Mouse (Mus musculus): ENCODE data around the gene Spata45. TPM values are rescaled to one million over a fixed set of nuclear protein-coding genes. Genes with fewer than 3 reads are reported as not detected.
A peak's percentile ranks its signal among the peaks of the same experiment; 100 is the strongest.
"Not testable (repeated sequence)": the region's sequence is repeated elsewhere in the genome, so short reads cannot be mapped to it uniquely, and the experiment has no call there.

The Spata45 gene
- polyA plus RNA-seq, 1 experiment from 2014 or later: not detected

DNA sequence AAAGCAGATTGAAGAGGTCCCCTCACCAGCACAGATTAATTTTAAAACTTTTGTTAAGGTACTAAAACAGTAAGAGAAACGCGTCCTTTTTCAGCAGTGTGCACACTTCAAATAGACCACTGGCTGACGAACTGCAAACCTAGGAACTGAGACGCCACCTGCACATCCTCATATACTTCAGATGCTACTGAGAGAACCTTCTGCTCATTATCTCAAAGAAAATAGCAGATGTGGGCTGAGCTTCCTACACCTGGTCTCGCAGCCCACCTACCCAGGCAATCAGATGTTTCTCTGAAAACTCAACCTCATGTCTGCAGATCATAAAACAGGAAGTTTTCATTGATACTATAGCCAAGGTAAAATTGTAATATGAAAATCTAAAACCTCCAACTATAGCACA, 16.6 kb upstream of the Spata45 start:
- ATAC-seq (ENCODE audit: low FRiP score): no peak
- Histone ChIP-seq H3K9me3 (ENCODE audit: control insufficient read depth, low read length) (no peaks in the 10 kb centered on the region), H3K4me3 (replicated peaks; ENCODE audit: low read length) (no peak overlapping the region), H3K36me3 (replicated peaks; ENCODE audit: control insufficient read depth, insufficient read depth) (peaks cover 11% of the 10 kb centered on the region), H3K4me1 (replicated peaks; ENCODE audit: control insufficient read depth, insufficient read depth, low read length) (peaks cover 9% of the 10 kb centered on the region), H3K4me2 (replicated peaks) (no peak overlapping the region), H3K27me3 (ENCODE audit: control insufficient read depth, insufficient read depth, low read length) (no peaks in the 10 kb centered on the region), H3K9ac (no peak overlapping the region), H3K27ac (no peak overlapping the region)
- 97% methylated on average over 5 of the region's 5 CpGs for whole genome bisulfite sequencing
- DNase-seq (ENCODE audit: low spot score): no peak

DNA sequence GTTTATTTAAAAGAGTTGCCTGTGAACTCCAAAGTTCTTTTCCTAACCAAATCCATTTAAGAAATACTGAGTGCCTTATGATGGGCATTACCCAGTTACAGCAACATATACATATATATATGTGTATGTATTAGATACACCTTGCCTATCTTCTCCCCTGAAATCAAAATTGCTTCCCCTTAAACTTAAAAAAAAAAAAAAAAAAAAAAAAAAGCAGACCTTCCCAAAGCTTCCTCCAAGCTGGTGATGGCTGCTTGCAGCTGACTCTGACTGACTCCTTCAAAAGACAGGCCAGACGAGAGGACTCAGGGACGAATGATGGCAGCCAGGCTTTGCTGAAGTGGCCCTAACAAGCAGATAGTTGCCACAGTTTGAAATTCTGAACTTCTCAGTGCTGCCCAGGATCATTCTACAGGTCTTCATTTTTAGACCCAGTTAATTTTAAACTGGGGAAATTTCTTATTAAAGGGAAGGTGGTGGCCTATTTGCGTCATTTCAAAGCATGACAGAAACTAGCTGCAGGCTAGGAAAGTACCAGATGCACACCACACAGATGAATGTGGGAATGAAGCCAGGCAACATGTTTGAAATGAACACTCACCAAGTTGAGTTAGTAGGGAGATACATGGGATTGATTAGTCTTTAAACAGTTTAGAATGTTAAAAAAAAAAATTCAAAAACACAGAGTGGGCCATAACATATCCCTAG, 16.1 kb upstream of the Spata45 start:
- H3K9me3 ChIP-seq (ENCODE audit: control insufficient read depth, low read length): no peaks in the 10 kb centered on the region
- 86% methylated on average over 3 of the region's 3 CpGs for WGBS

DNA sequence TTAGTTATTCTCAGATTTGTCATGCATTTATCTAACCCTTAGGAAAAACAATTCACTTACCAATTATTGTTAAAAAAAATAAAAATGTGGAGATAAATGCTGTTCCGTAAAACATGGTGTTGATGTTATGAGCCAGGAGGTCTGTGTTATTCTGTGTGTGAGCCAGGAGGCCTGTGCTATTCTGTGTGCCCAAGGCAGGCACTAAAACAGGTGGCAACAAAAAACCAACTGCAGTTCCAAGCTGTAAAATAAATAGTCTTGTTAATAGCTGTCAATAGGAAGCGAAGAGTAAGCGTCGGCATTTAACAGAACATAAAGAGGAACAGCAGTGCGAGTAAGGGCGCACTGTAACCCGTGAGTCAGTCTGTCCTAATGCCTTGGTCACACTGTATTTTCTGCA, 15.4 kb upstream of the Spata45 start:
- Histone ChIP-seq H3K4me3 (replicated peaks; ENCODE audit: low read length) (no peak overlapping the region), H3K9me3 (ENCODE audit: control insufficient read depth, low read length) (no peaks in the 10 kb centered on the region), H3K36me3 (replicated peaks; ENCODE audit: control insufficient read depth, insufficient read depth) (peaks cover 8% of the 10 kb centered on the region; the same call in 1 of the 2 replicates), H3K9ac (no peak overlapping the region), H3K27ac (no peak overlapping the region), H3K4me1 (replicated peaks; ENCODE audit: control insufficient read depth, insufficient read depth, low read length) (peaks cover 16% of the 10 kb centered on the region), H3K27me3 (ENCODE audit: control insufficient read depth, insufficient read depth, low read length) (no peaks in the 10 kb centered on the region), H3K4me2 (replicated peaks) (no peak overlapping the region)
- ATAC-seq (ENCODE audit: low FRiP score): no peak
- no peak for DNase-seq (ENCODE audit: low spot score)
- WGBS: 87% methylated on average over 7 of the region's 7 CpGs

More for the DNA sequence above, 16.1 kb upstream of the Spata45 start:
- Histone ChIP-seq H3K9ac (no peak overlapping the region), H3K27me3 (ENCODE audit: control insufficient read depth, insufficient read depth, low read length) (no peaks in the 10 kb centered on the region), H3K36me3 (replicated peaks; ENCODE audit: control insufficient read depth, insufficient read depth) (peaks cover 8% of the 10 kb centered on the region; the same call in 1 of the 2 replicates), H3K4me2 (replicated peaks) (no peak overlapping the region), H3K4me1 (replicated peaks; ENCODE audit: control insufficient read depth, insufficient read depth, low read length) (peaks cover 15% of the 10 kb centered on the region), H3K27ac (no peak overlapping the region), H3K4me3 (replicated peaks; ENCODE audit: low read length) (no peak overlapping the region)
- ATAC-seq (ENCODE audit: low FRiP score) (no peak), DNase-seq (ENCODE audit: low spot score) (no peak)

DNA sequence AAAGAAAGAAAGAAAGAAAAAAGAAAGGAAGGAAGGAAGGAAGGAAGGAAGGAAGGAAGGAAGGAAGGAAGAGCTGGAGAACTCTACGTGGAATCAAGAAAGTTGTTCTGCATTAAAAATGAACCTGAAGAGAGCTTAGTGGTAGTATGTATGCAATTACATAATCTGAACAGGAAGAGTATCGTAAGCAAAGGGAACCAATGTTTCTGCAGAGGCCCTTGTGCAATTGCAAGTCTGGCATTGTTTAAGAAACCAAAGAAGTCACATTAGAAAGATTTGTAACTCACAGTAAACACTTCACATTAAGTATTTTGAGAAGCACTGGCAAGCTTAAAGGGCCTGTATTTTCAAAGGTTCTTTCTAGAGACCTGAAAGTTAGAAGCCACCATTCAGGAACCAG, 13.3 kb upstream of the Spata45 start:
- no peak overlapping the region for H3K27ac ChIP-seq
- no peaks in the 10 kb centered on the region for H3K9me3 ChIP-seq (ENCODE audit: control insufficient read depth, low read length)
- no peaks in the 10 kb centered on the region for H3K27me3 ChIP-seq (ENCODE audit: control insufficient read depth, insufficient read depth, low read length)
- H3K9ac ChIP-seq: no peak overlapping the region
- H3K36me3 ChIP-seq (replicated peaks; ENCODE audit: control insufficient read depth, insufficient read depth): peaks cover 8% of the 10 kb centered on the region; the same call in 1 of the 2 replicates
- WGBS: 93% methylated on average over 2 of the region's 2 CpGs
- no peak overlapping the region for H3K4me2 ChIP-seq (replicated peaks)
- DNase-seq (ENCODE audit: low spot score) (no peak), ATAC-seq (ENCODE audit: low FRiP score) (no peak)
- H3K4me3 ChIP-seq (replicated peaks; ENCODE audit: low read length): no peak overlapping the region
- peaks cover 20% of the 10 kb centered on the region for H3K4me1 ChIP-seq (replicated peaks; ENCODE audit: control insufficient read depth, insufficient read depth, low read length)

DNA sequence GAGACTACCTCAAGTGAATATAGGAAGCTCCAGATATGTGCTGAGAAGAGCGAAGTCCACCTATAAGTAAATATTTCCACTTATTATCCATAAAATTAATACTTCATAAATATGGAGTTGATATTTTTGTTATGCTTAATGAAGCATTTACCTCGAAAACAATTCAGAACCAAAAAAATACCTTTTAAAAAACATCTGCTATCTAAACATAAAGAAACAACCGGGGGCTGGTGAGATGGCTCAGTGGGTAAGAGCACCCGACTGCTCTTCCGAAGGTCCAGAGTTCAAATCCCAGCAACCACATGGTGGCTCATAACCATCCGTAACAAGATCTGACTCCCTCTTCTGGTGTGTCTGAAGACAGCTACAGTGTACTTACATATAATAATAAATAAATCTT, 12.6 kb upstream of the Spata45 start:
- H3K9me3 ChIP-seq (ENCODE audit: control insufficient read depth, low read length); H3K9ac ChIP-seq; H3K36me3 ChIP-seq (replicated peaks; ENCODE audit: control insufficient read depth, insufficient read depth); H3K4me3 ChIP-seq (replicated peaks; ENCODE audit: low read length); ATAC-seq (ENCODE audit: low FRiP score); H3K27me3 ChIP-seq (ENCODE audit: control insufficient read depth, insufficient read depth, low read length); H3K27ac ChIP-seq; H3K4me2 ChIP-seq (replicated peaks); DNase-seq (ENCODE audit: low spot score): not testable (repeated sequence)
- 93% methylated on average over 5 of the region's 6 CpGs for WGBS
- peaks cover 20% of the 10 kb centered on the region for H3K4me1 ChIP-seq (replicated peaks; ENCODE audit: control insufficient read depth, insufficient read depth, low read length)

DNA sequence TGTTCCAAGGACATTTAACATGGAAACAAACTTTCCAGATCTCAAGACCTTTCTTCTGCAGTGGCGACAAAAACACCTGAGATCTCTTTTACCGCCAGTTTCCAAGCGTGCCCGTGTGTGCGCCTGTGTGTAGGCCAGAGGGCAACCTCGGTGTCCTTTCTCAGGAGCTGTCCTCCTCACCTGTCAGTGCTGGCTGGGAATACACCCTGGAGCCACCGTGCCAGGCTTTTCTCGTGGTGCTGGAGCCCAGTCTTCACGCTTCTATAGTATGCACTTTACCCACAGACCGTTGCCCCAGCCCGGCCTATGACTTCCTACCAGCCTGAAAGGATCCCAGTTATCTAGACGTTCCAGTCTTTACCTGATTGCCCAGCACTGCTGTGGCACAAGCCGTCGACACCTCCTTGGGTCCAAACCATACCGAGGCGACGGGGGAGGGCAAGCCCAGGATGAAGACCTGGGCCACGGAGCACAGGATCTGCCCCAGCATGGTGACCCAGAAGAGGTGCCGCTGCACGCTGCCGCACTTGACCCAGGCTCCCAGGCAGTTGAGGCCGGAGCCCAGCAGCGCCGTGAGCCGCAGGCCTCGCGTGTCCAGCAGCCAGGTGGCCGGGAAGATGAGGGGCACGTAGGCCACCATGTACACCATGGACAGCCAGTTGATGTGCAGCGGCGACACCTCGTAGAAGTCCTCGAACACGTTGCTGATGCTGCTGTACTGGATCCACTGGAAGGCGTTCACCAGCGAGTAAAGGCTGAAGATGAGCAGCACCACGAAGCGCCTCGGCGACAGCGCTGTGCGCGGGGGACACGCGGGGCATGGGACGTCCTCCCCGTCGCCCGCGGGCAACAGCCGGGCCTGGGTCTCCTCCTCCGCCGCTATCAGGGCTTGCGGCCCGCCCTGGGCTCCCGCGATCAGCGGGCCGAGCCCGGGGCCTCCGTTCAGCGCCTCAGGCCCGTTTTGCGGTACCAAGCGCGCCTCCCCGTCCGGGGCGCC, 11.1 kb upstream of the Spata45 start:
- peaks cover 20% of the 10 kb centered on the region for H3K4me1 ChIP-seq (replicated peaks; ENCODE audit: control insufficient read depth, insufficient read depth, low read length)
- no peaks in the 10 kb centered on the region for H3K9me3 ChIP-seq (ENCODE audit: control insufficient read depth, low read length)
- WGBS: 2% methylated on average over 69 of the region's 69 CpGs
- H3K27me3 ChIP-seq (ENCODE audit: control insufficient read depth, insufficient read depth, low read length): no peaks in the 10 kb centered on the region
- H3K36me3 ChIP-seq (replicated peaks; ENCODE audit: control insufficient read depth, insufficient read depth): peaks cover 8% of the 10 kb centered on the region; the same call in 1 of the 2 replicates
- DNase-seq (ENCODE audit: low spot score): no peak
- ATAC-seq (ENCODE audit: low FRiP score): 0 out of 2 replicates have a peak, but pooled peaks have one; percentile 2
- H3K27ac ChIP-seq: peak overlapping the region; percentile 80
- H3K4me2 ChIP-seq (replicated peaks): peak overlapping the region; percentile 99
- peak overlapping the region; percentile 75 for H3K4me3 ChIP-seq (replicated peaks; ENCODE audit: low read length)
- peak overlapping the region; percentile 90 for H3K9ac ChIP-seq

DNA sequence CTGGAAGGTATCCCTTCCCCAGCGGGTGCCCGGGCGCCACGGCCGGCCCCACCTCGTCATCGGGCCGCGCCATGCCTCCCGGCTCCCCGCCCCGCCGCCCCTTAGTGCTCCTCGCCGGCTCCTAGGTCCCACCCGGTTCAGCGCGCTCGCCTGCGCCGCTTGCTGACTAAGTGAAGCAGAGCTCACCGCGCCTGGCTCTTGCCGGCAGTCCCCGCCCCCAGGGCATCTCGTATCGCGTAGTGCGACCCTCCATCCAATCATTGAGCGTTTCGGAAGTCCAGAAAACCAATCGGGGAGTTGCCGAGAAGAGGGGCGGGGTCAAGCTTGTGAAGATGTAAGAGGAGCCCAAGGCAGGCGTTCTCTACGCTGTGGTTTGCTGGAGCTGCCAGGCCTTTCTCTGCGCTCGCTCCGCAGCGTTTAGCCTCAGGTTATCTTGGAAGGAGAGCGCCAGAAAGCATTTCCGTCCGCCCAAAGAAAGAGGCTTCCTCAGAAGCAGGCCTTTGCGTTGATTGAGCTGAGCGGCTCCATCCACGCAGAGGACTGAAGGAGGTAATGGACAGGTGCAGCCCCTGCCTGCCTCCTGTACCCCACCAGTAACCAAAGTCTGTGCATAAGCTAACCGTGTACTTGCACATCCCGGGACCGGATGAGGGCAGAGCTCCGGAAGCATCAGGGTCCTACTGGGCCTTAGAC, 10.3 kb upstream of the Spata45 start, which contains the start of gene Flvcr1:
Flvcr1 (minus strand) TSS at position 138 of the 693 bp plus-strand sequence.
- Histone ChIP-seq H3K27ac (peak within 1 kb of the TSS; percentile 89), H3K36me3 (replicated peaks; ENCODE audit: control insufficient read depth, insufficient read depth) (peaks cover 8% of the 10 kb centered on the region; the same call in 1 of the 2 replicates), H3K4me2 (replicated peaks) (peak within 1 kb of the TSS; percentile 99), H3K4me3 (replicated peaks; ENCODE audit: low read length) (peak within 1 kb of the TSS; percentile 75), H3K9ac (peak within 1 kb of the TSS; percentile 90), H3K4me1 (replicated peaks; ENCODE audit: control insufficient read depth, insufficient read depth, low read length) (peaks cover 20% of the 10 kb centered on the region), H3K9me3 (ENCODE audit: control insufficient read depth, low read length) (no peaks in the 10 kb centered on the region), H3K27me3 (ENCODE audit: control insufficient read depth, insufficient read depth, low read length) (no peaks in the 10 kb centered on the region)
- peak; percentile 97 for DNase-seq (ENCODE audit: low spot score)
- WGBS: under 1% methylated on average over 49 of the region's 50 CpGs
- peak; percentile 98 for ATAC-seq (ENCODE audit: low FRiP score)

DNA sequence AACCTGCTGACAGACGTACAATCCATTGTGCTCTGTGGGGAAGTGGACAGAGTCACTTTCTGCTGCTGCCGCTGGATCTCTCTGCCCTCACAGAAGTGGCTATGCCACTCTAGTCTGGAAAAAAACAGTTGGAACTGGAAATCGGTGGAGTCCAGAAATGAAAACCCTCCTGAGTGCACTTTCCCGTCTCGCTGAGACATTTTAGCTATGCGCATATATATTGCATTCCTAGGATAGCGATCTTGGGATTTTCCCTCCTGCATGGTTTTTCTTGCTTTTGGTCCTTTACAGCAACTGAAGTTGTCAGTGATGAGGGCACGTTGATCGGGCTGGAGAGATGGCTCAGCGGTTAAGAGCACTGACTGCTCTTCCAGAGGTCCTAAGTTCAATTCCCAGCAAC, 6.3 kb upstream of the Spata45 start:
- Histone ChIP-seq H3K9ac (no peak overlapping the region), H3K27ac (no peak overlapping the region), H3K4me1 (replicated peaks; ENCODE audit: control insufficient read depth, insufficient read depth, low read length) (peaks cover 7% of the 10 kb centered on the region), H3K4me3 (replicated peaks; ENCODE audit: low read length) (no peak overlapping the region), H3K36me3 (replicated peaks; ENCODE audit: control insufficient read depth, insufficient read depth) (no peaks in the 10 kb centered on the region), H3K4me2 (replicated peaks) (no peak overlapping the region), H3K9me3 (ENCODE audit: control insufficient read depth, low read length) (no peaks in the 10 kb centered on the region), H3K27me3 (ENCODE audit: control insufficient read depth, insufficient read depth, low read length) (no peaks in the 10 kb centered on the region)
- WGBS: 55% methylated on average over 10 of the region's 10 CpGs
- DNase-seq (ENCODE audit: low spot score) (no peak), ATAC-seq (ENCODE audit: low FRiP score) (no peak)
